Mouse (Mus musculus): ENCODE measurements around the gene Casp3.

Gene Casp3

GRCm38 (mm10) chr8:46606930-46607329 is 10.2 kb upstream of the Casp3 start:
- in situ Hi-C loops (cut with MboI, MseI) = no loop called here

- in situ Hi-C loops (cut with MboI, MseI) = no loop called here
Observed at GRCm38 (mm10) chr8:46611557-46611956, 5.5 kb upstream of the Casp3 start.

- in situ Hi-C loops (cut with MboI, MseI) = no loop called here
Observed at GRCm38 (mm10) chr8:46612913-46613312, 4.2 kb upstream of the Casp3 start.

GRCm38 (mm10) chr8:46613377-46613776 is 3.7 kb upstream of the Casp3 start:
- in situ Hi-C loops (cut with MboI, MseI) = no loop called here

- in situ Hi-C loops (cut with MboI, MseI) = no loop called here
Observed at GRCm38 (mm10) chr8:46615936-46616335, 1.2 kb upstream of the Casp3 start.

GRCm38 (mm10) chr8:46617690-46618620 is 864 bp downstream of the Casp3 start:
- in situ Hi-C loops (cut with MboI, MseI) = no loop called here

- in situ Hi-C loops (cut with MboI, MseI) = no loop called here
Observed at GRCm38 (mm10) chr8:46618639-46619320, 1.7 kb downstream of the Casp3 start.

GRCm38 (mm10) chr8:46622446-46623270 is 5.6 kb downstream of the Casp3 start:
- in situ Hi-C loops (cut with MboI, MseI) = loop anchor here (5.0 kb wide), 1 partner anchor 35 kb away; no protein-coding TSS in a partner anchor

GRCm38 (mm10) chr8:46625166-46625565 is 8.1 kb downstream of the Casp3 start:
- in situ Hi-C loops (cut with MboI, MseI) = no loop called here

- in situ Hi-C loops (cut with MboI, MseI) = no loop called here
Observed at GRCm38 (mm10) chr8:46626642-46627041, 9.6 kb downstream of the Casp3 start.

GRCm38 (mm10) chr8:46627881-46628280 is 10.8 kb downstream of the Casp3 start:
- in situ Hi-C loops (cut with MboI, MseI) = no loop called here

GRCm38 (mm10) chr8:46628645-46629044 is 11.6 kb downstream of the Casp3 start:
- in situ Hi-C loops (cut with MboI, MseI) = no loop called here

GRCm38 (mm10) chr8:46630422-46630821 is 13.3 kb downstream of the Casp3 start:
- in situ Hi-C loops (cut with MboI, MseI) = no loop called here

GRCm38 (mm10) chr8:46630932-46631331 is 13.8 kb downstream of the Casp3 start:
- in situ Hi-C loops (cut with MboI, MseI) = no loop called here

- in situ Hi-C loops (cut with MboI, MseI) = no loop called here
Observed at GRCm38 (mm10) chr8:46639010-46639571, 22.0 kb downstream of the Casp3 start.

- in situ Hi-C loops (cut with MboI, MseI) = no loop called here
Observed at GRCm38 (mm10) chr8:46639852-46640251, 22.8 kb downstream of the Casp3 start.

- in situ Hi-C loops (cut with MboI, MseI) = no loop called here
Observed at GRCm38 (mm10) chr8:46641272-46641671, 24.2 kb downstream of the Casp3 start.

- in situ Hi-C loops (cut with MboI, MseI) = no loop called here
Observed at GRCm38 (mm10) chr8:46648421-46648820, 31.3 kb downstream of the Casp3 start.

- in situ Hi-C loops (cut with MboI, MseI) = no loop called here
Observed at GRCm38 (mm10) chr8:46651872-46652271, 34.8 kb downstream of the Casp3 start.

GRCm38 (mm10) chr8:46655919-46656318 is 38.8 kb downstream of the Casp3 start:
- in situ Hi-C loops (cut with MboI, MseI) = loop anchor here (5.0 kb wide), 1 partner anchor 34 kb away; no protein-coding TSS in a partner anchor

- in situ Hi-C loops (cut with MboI, MseI) = loop anchor here (5.0 kb wide), 1 partner anchor 281 kb away; no protein-coding TSS in a partner anchor
Observed at GRCm38 (mm10) chr8:46671496-46671895, 54.4 kb downstream of the Casp3 start.
